Comparison of ENCODE assay signal across 25 mouse cellular contexts in genomic region chr16:57330111-57330510, GRCm38 (mm10). TPM values are rescaled to one million over a fixed set of nuclear protein-coding genes. Genes with fewer than 3 reads are reported as not detected.
DNase-seq lines count a peak whose midpoint lies in the region; ATAC-seq and TF ChIP-seq lines count a peak whose summit lies in the region.
"Had no signal": no experiment of that assay in that cellular context is flagged by ENCODE, and none has a peak within 500 bp of the region (broad histone marks: within the 10 kb centered on the region; RNA-seq: fewer than 3 reads in every experiment).

No protein-coding gene starts in this region.

- no peaks in the 10 kb centered on the region for H3K27me3 ChIP-seq in heart, postnatal 0 days (ENCODE audit: control insufficient read depth, insufficient read depth, low read length)
- H3K27me3 ChIP-seq in liver, adult 2 months (ENCODE audit: control insufficient read depth, insufficient read depth, low read length), result no peaks in the 10 kb centered on the region
- H3K27me3 ChIP-seq in liver, postnatal 0 days (ENCODE audit: insufficient read depth, low read length), result no peaks in the 10 kb centered on the region
- H3K27me3 ChIP-seq: embryonic facial prominence, embryonic 15.5 days; heart, embryonic 13.5 days had no signal

- no peak for TF ChIP-seq EP300 in heart, postnatal 0 days (IDR thresholded peaks at IDR 0.05; ENCODE audit: low read depth)
- no peak for TF ChIP-seq EP300 in liver, postnatal 0 days (IDR thresholded peaks at IDR 0.05; ENCODE audit: low read depth)

- H3K4me2 ChIP-seq in heart, postnatal 0 days (ENCODE audit: low read depth, low read length), result no peak overlapping the region
- no peak overlapping the region for H3K4me2 ChIP-seq in liver, postnatal 0 days (ENCODE audit: low read depth, low read length)
- H3K4me2 ChIP-seq: embryonic facial prominence, embryonic 15.5 days; heart, embryonic 13.5 days; hindbrain, embryonic 14.5 days had no signal

- H3K9me3 ChIP-seq in heart, postnatal 0 days (replicated peaks; ENCODE audit: control insufficient read depth, low read length), result no peaks in the 10 kb centered on the region
- no peaks in the 10 kb centered on the region for H3K9me3 ChIP-seq in liver, postnatal 0 days (ENCODE audit: low read length)
- H3K9me3 ChIP-seq: embryonic facial prominence, embryonic 15.5 days; forebrain, embryonic 10.5 days; heart, embryonic 13.5 days; hindbrain, embryonic 10.5 days had no signal

- peaks cover 3% of the 10 kb centered on the region for H3K4me1 ChIP-seq in heart, postnatal 0 days (ENCODE audit: control insufficient read depth, insufficient read depth)
- no peaks in the 10 kb centered on the region for H3K4me1 ChIP-seq in liver, adult 2 months (ENCODE audit: control insufficient read depth, insufficient read depth, low read length)
- no peaks in the 10 kb centered on the region for H3K4me1 ChIP-seq in liver, postnatal 0 days (ENCODE audit: insufficient read depth)
- peaks cover 8% of the 10 kb centered on the region; the same call in 1 of the 2 replicates for H3K4me1 ChIP-seq in brown adipose tissue, adult 24 weeks (ENCODE audit: control insufficient read depth, insufficient read depth, insufficient read length, low read length)
- H3K4me1 ChIP-seq: hindbrain, embryonic 10.5 days had no signal

- H3K9ac ChIP-seq in heart, postnatal 0 days (replicated peaks; ENCODE audit: low read depth, low read length), result no peak overlapping the region
- H3K9ac ChIP-seq in liver, adult 2 months (ENCODE audit: low read depth, low read length), result no peak overlapping the region
- no peak overlapping the region for H3K9ac ChIP-seq in liver, postnatal 0 days (replicated peaks)
- H3K9ac ChIP-seq: embryonic facial prominence, embryonic 15.5 days; heart, embryonic 13.5 days; hindbrain, embryonic 14.5 days had no signal

- ATAC-seq in heart, postnatal 0 days (ENCODE audit: insufficient read depth, low read depth), result no peak; the same call in 1 of the 2 replicates
- no peak for ATAC-seq in liver, postnatal 0 days
- ATAC-seq: forebrain, embryonic 14.5 days had no signal

- WGBS in heart, postnatal 0 days, result 61% methylated on average over 2 of the region's 2 CpGs
- WGBS in liver, adult 2 months, result 84% methylated on average over 2 of the region's 2 CpGs
- WGBS in liver, postnatal 0 days (ENCODE audit: insufficient replicate concordance), result 78% methylated on average over 2 of the region's 2 CpGs

- no peaks in the 10 kb centered on the region for H3K36me3 ChIP-seq in heart, postnatal 0 days (replicated peaks; ENCODE audit: control insufficient read depth, insufficient read depth, low read length)
- H3K36me3 ChIP-seq in liver, adult 2 months (ENCODE audit: control insufficient read depth, insufficient read depth, low read length), result no peaks in the 10 kb centered on the region
- H3K36me3 ChIP-seq in liver, postnatal 0 days (replicated peaks; ENCODE audit: insufficient read depth, low read length), result no peaks in the 10 kb centered on the region
- H3K36me3 ChIP-seq: embryonic facial prominence, embryonic 15.5 days; forebrain, embryonic 10.5 days; heart, embryonic 13.5 days; hindbrain, embryonic 10.5 days had no signal

- no peaks in the 10 kb centered on the region for H3K79me2 ChIP-seq in liver, adult 2 months (ENCODE audit: control insufficient read depth, insufficient read depth, low read length)

- no peak overlapping the region for H3K4me3 ChIP-seq in heart, postnatal 0 days (ENCODE audit: low read depth, low read length)
- H3K4me3 ChIP-seq in liver, adult 2 months (ENCODE audit: insufficient read depth, low read depth, low read length), result no peak overlapping the region
- H3K4me3 ChIP-seq in liver, postnatal 0 days (ENCODE audit: low read depth, low read length), result no peak overlapping the region
- H3K4me3 ChIP-seq in brown adipose tissue, adult 24 weeks (ENCODE audit: insufficient read depth, low read depth, low read length), result no peak overlapping the region
- H3K4me3 ChIP-seq: embryonic facial prominence, embryonic 15.5 days; erythroblast, embryonic 14.5 days; forebrain, embryonic 10.5 days; heart, embryonic 13.5 days; hindbrain, embryonic 10.5 days had no signal

- H3K27ac ChIP-seq in heart, postnatal 0 days (ENCODE audit: low read depth), result peak overlapping the region; percentile 61
- no peak overlapping the region for H3K27ac ChIP-seq in liver, adult 2 months (replicated peaks; ENCODE audit: insufficient read depth, low read depth, low read length)
- no peak overlapping the region for H3K27ac ChIP-seq in liver, postnatal 0 days (ENCODE audit: low read depth)
- 0 out of 2 replicates have a peak overlapping the region, but pooled peaks have one; percentile 29 for H3K27ac ChIP-seq in brown adipose tissue, adult 24 weeks (replicated peaks; ENCODE audit: low read depth, low read length)
- H3K27ac ChIP-seq: forebrain, embryonic 10.5 days; hindbrain, embryonic 10.5 days; hindbrain, embryonic 14.5 days had no signal

- intact Hi-C loops in heart, postnatal 36 days (cut with DNase I), result no loop called here

- no peak for DNase-seq in heart, postnatal 0 days (ENCODE audit: low spot score)
- DNase-seq in heart, postnatal 36 days, result no peak
- DNase-seq in liver, adult 2 months (ENCODE audit: extremely low read depth, low read depth, low spot score), result peak; percentile 6
- no peak for DNase-seq in liver, postnatal 0 days
- peak; percentile 75 for DNase-seq in adipocyte (ENCODE audit: low spot score)
- DNase-seq: adrenal gland, adult 8-10 months; adrenal gland, postnatal 36 days; cerebellum, adult 11 months; cerebellum, adult 8-10 months; cerebellum, postnatal 14 days; embryo, embryonic 11 days; heart, postnatal 10 days had no signal

- no peak for TF ChIP-seq POLR2A in liver, adult 2 months (IDR thresholded peaks at IDR 0.05; ENCODE audit: extremely low read depth, insufficient read depth, low read length)

- TF ChIP-seq CTCF in heart, postnatal 0 days (IDR thresholded peaks at IDR 0.05; ENCODE audit: low read depth), result no peak
- no peak for TF ChIP-seq CTCF in liver, adult 2 months (IDR thresholded peaks at IDR 0.05; ENCODE audit: low read depth, low read length)
- TF ChIP-seq CTCF in liver, postnatal 0 days (IDR thresholded peaks at IDR 0.05; ENCODE audit: low read depth), result no peak

RNA-seq across cellular contexts. Expression of gene Filip1l, which starts 22.8 kb away (rescaled TPM):
- total RNA-seq in heart, postnatal 0 days (2014; rRNA removed; ENCODE audit: low replicate concordance), result 14.1 and 18.2 TPM in 2 replicates
- polyA plus RNA-seq in heart, postnatal 0 days (2015; fragmentation: Nextera tagmentation; extraction: Ambion mirVana), result 23.8 and 26.0 TPM in 2 replicates
- total RNA-seq in heart, postnatal 36 days (2021), result 10 to 100 TPM; 35.4 to 37.8 TPM
- 2.5 and 2.9 TPM in 2 replicates for total RNA-seq in liver, adult 2 months (2014; rRNA removed)
- 0.41 and 0.82 TPM in 2 replicates for polyA plus RNA-seq in liver, adult 2 months (2012; rRNA removed)
- polyA plus RNA-seq in liver, postnatal 0 days (2015; fragmentation: Nextera tagmentation; extraction: Ambion mirVana), result 5.5 and 6.2 TPM in 2 replicates
- polyA plus RNA-seq in brown adipose tissue, adult 24 weeks (2012; ENCODE audit: insufficient read depth, insufficient read length, missing spikeins), result 9.1 and 11.5 TPM in 2 replicates
- polyA plus RNA-seq: erythroblast, embryonic 14.5 days had no signal

RNA-seq across cellular contexts. Expression of gene Tmem30c, which starts 37.4 kb away (rescaled TPM):
- total RNA-seq in heart, postnatal 0 days (2014; rRNA removed; ENCODE audit: low replicate concordance), result not detected in 2 replicates
- 0.04 TPM in 1 of 2 replicates, not detected in the other for polyA plus RNA-seq in heart, postnatal 0 days (2015; fragmentation: Nextera tagmentation; extraction: Ambion mirVana)
- total RNA-seq in heart, postnatal 36 days (2021), result not detected
- total RNA-seq in liver, adult 2 months (2014; rRNA removed), result not detected in 2 replicates
- not detected in 2 replicates for polyA plus RNA-seq in liver, adult 2 months (2012; rRNA removed)
- polyA plus RNA-seq in liver, postnatal 0 days (2015; fragmentation: Nextera tagmentation; extraction: Ambion mirVana), result not detected in 2 replicates
- not detected in 2 replicates for polyA plus RNA-seq in brown adipose tissue, adult 24 weeks (2012; ENCODE audit: insufficient read depth, insufficient read length, missing spikeins)
- total RNA-seq: adrenal gland, postnatal 36 days; common myeloid progenitor, adult 5-6 weeks; gastrocnemius, adult 8-10 months; gastrocnemius, postnatal 4 days; heart, adult 8-10 months; heart, postnatal 10 days had no signal
- polyA plus RNA-seq: embryonic facial prominence, embryonic 11.5 days; erythroblast, embryonic 14.5 days; forebrain, embryonic 10.5 days; forebrain, embryonic 14.5 days; heart, embryonic 13.5 days had no signal

Comparison
In these comparisons a context has a peak if more than half of its experiments do, and no peak if none do; other contexts are left out.
1. DNase-seq: peak in liver, adult 2 months (single experiment) and adipocyte (single experiment); none in heart, postnatal 0 days (single experiment), heart, postnatal 36 days (0 of 2) and liver, postnatal 0 days (single experiment).
2. H3K27ac ChIP-seq: peak in heart, postnatal 0 days (single experiment) and brown adipose tissue, adult 24 weeks (single experiment); none in liver, adult 2 months (single experiment) and liver, postnatal 0 days (single experiment).